Mouse (Mus musculus) MEL-GATA-1-ER (cell line): Measurements from ENCODE around the gene Azin2.

Experiments used
- DNase-seq: peaks from one replicate; pipeline ENCODE4 v3.0.0-alpha.2; 2012; ENCODE audit warnings: low read depth; ENCODE audit errors: extremely low read depth

The Azin2 gene

GRCm38 (mm10) chr4:128897911-128898421 lies 64.3 kb downstream of the Azin2 start:
- no peak for DNase-seq

- no peak for DNase-seq
Measured at GRCm38 (mm10) chr4:128896667-128897066, 65.6 kb downstream of the Azin2 start.

GRCm38 (mm10) chr4:128895841-128896240 lies 66.4 kb downstream of the Azin2 start:
- DNase-seq = no peak

- DNase-seq = no peak
Measured at GRCm38 (mm10) chr4:128894112-128894511, 68.1 kb downstream of the Azin2 start.

- no peak for DNase-seq
Measured at GRCm38 (mm10) chr4:128892188-128892587, 70.1 kb downstream of the Azin2 start.

GRCm38 (mm10) chr4:128891746-128892145 lies 70.5 kb downstream of the Azin2 start:
- DNase-seq = no peak

- no peak for DNase-seq
Measured at GRCm38 (mm10) chr4:128891157-128891556, 71.1 kb downstream of the Azin2 start.

GRCm38 (mm10) chr4:128889752-128890630 lies 72.3 kb downstream of the Azin2 start:
- no peak for DNase-seq

- DNase-seq = no peak
Measured at GRCm38 (mm10) chr4:128888436-128888990, 73.7 kb downstream of the Azin2 start.

GRCm38 (mm10) chr4:128887641-128888091 lies 74.6 kb downstream of the Azin2 start:
- DNase-seq = no peak

- DNase-seq = no peak
Measured at GRCm38 (mm10) chr4:128887026-128887425, 75.2 kb downstream of the Azin2 start.

- no peak for DNase-seq
Measured at GRCm38 (mm10) chr4:128886571-128886970, 75.7 kb downstream of the Azin2 start.

GRCm38 (mm10) chr4:128885540-128885939 lies 76.7 kb downstream of the Azin2 start:
- no peak for DNase-seq

- no peak for DNase-seq
Measured at GRCm38 (mm10) chr4:128884711-128885095, 77.5 kb downstream of the Azin2 start.

- DNase-seq = peak; percentile 19
Measured at GRCm38 (mm10) chr4:128883801-128884710, 78.2 kb downstream of the Azin2 start.

- DNase-seq = no peak
Measured at GRCm38 (mm10) chr4:128883379-128883781, 78.9 kb downstream of the Azin2 start, which contains the start of gene Trim62. TSS of gene Trim62 (plus strand) at chr4:128883580.
